Mouse (Mus musculus): ENCODE measurements around the gene Folr2. TPM values are rescaled to one million over a fixed set of nuclear protein-coding genes. Genes with fewer than 3 reads are reported as not detected.

The Folr2 gene
- polyA plus RNA-seq, 1 experiment from 2014 or later = 3.9 TPM

GRCm38 (mm10) chr7:101835457-101836109 is 21.4 kb downstream of the Folr2 start:
- WGBS = 50% methylated on average over 5 of the region's 5 CpGs
- Histone ChIP-seq H3K27me3 (replicated peaks; ENCODE audit: control insufficient read depth, insufficient read depth, low read length) (peaks cover 22% of the 10 kb centered on the region), H3K9me3 (ENCODE audit: control insufficient read depth, low read length) (no peaks in the 10 kb centered on the region), H3K27ac (ENCODE audit: low read depth, low read length) (no peak overlapping the region), H3K9ac (ENCODE audit: low read depth, low read length) (no peak overlapping the region; the same call in 1 of the 2 replicates), H3K36me3 (ENCODE audit: control insufficient read depth, insufficient read depth, low read length) (peaks cover 17% of the 10 kb centered on the region), H3K4me3 (ENCODE audit: low read depth, low read length) (peak overlapping the region; percentile 74), H3K4me2 (peak overlapping the region; percentile 91), H3K4me1 (replicated peaks; ENCODE audit: control insufficient read depth, insufficient read depth, low read length) (peaks cover 6% of the 10 kb centered on the region; the same call in 1 of the 2 replicates)
- no peak for DNase-seq (ENCODE audit: low spot score)
- no peak for ATAC-seq (replicated peaks; ENCODE audit: low FRiP score)

GRCm38 (mm10) chr7:101834903-101835302 is 22.1 kb downstream of the Folr2 start:
- Histone ChIP-seq H3K4me1 (replicated peaks; ENCODE audit: control insufficient read depth, insufficient read depth, low read length) (peaks cover 6% of the 10 kb centered on the region; the same call in 1 of the 2 replicates), H3K27ac (ENCODE audit: low read depth, low read length) (no peak overlapping the region), H3K9ac (ENCODE audit: low read depth, low read length) (no peak overlapping the region), H3K27me3 (replicated peaks; ENCODE audit: control insufficient read depth, insufficient read depth, low read length) (peaks cover 22% of the 10 kb centered on the region), H3K9me3 (ENCODE audit: control insufficient read depth, low read length) (no peaks in the 10 kb centered on the region), H3K36me3 (ENCODE audit: control insufficient read depth, insufficient read depth, low read length) (peaks cover 23% of the 10 kb centered on the region), H3K4me2 (peak overlapping the region; percentile 91; the same call in 1 of the 2 replicates), H3K4me3 (ENCODE audit: low read depth, low read length) (no peak overlapping the region)
- ATAC-seq (replicated peaks; ENCODE audit: low FRiP score) (no peak), DNase-seq (ENCODE audit: low spot score) (no peak)
- WGBS = 78% methylated on average over 3 of the region's 3 CpGs

- 76% methylated on average over 3 of the region's 3 CpGs for WGBS
- Histone ChIP-seq H3K36me3 (ENCODE audit: control insufficient read depth, insufficient read depth, low read length) (peaks cover 28% of the 10 kb centered on the region), H3K9ac (ENCODE audit: low read depth, low read length) (no peak overlapping the region), H3K4me3 (ENCODE audit: low read depth, low read length) (no peak overlapping the region), H3K9me3 (ENCODE audit: control insufficient read depth, low read length) (no peaks in the 10 kb centered on the region), H3K4me2 (no peak overlapping the region), H3K27ac (ENCODE audit: low read depth, low read length) (no peak overlapping the region), H3K4me1 (replicated peaks; ENCODE audit: control insufficient read depth, insufficient read depth, low read length) (peaks cover 6% of the 10 kb centered on the region; the same call in 1 of the 2 replicates), H3K27me3 (replicated peaks; ENCODE audit: control insufficient read depth, insufficient read depth, low read length) (peaks cover 22% of the 10 kb centered on the region)
- no peak for ATAC-seq (replicated peaks; ENCODE audit: low FRiP score)
- DNase-seq (ENCODE audit: low spot score) = no peak
Observed at GRCm38 (mm10) chr7:101833916-101834584, 22.9 kb downstream of the Folr2 start.

- Histone ChIP-seq H3K4me3 (ENCODE audit: low read depth, low read length) (no peak overlapping the region), H3K27me3 (replicated peaks; ENCODE audit: control insufficient read depth, insufficient read depth, low read length) (peaks cover 18% of the 10 kb centered on the region), H3K36me3 (ENCODE audit: control insufficient read depth, insufficient read depth, low read length) (peaks cover 28% of the 10 kb centered on the region), H3K9ac (ENCODE audit: low read depth, low read length) (no peak overlapping the region), H3K27ac (ENCODE audit: low read depth, low read length) (no peak overlapping the region), H3K9me3 (ENCODE audit: control insufficient read depth, low read length) (no peaks in the 10 kb centered on the region), H3K4me2 (no peak overlapping the region), H3K4me1 (replicated peaks; ENCODE audit: control insufficient read depth, insufficient read depth, low read length) (peaks cover 6% of the 10 kb centered on the region; the same call in 1 of the 2 replicates)
- no peak for DNase-seq (ENCODE audit: low spot score)
- no peak for ATAC-seq (replicated peaks; ENCODE audit: low FRiP score)
- 74% methylated on average over 5 of the region's 5 CpGs for WGBS
Observed at GRCm38 (mm10) chr7:101833352-101833751, 23.6 kb downstream of the Folr2 start.

- peaks cover 34% of the 10 kb centered on the region for H3K36me3 ChIP-seq (ENCODE audit: control insufficient read depth, insufficient read depth, low read length)
- H3K4me2 ChIP-seq = no peak overlapping the region
- DNase-seq (ENCODE audit: low spot score) (no peak), ATAC-seq (replicated peaks; ENCODE audit: low FRiP score) (no peak)
- 86% methylated on average over 4 of the region's 4 CpGs for WGBS
- H3K4me3 ChIP-seq (ENCODE audit: low read depth, low read length) = no peak overlapping the region
- H3K9me3 ChIP-seq (ENCODE audit: control insufficient read depth, low read length) = no peaks in the 10 kb centered on the region
- peaks cover 8% of the 10 kb centered on the region for H3K27me3 ChIP-seq (replicated peaks; ENCODE audit: control insufficient read depth, insufficient read depth, low read length)
- H3K4me1 ChIP-seq (replicated peaks; ENCODE audit: control insufficient read depth, insufficient read depth, low read length) = peaks cover 6% of the 10 kb centered on the region; the same call in 1 of the 2 replicates
- H3K27ac ChIP-seq (ENCODE audit: low read depth, low read length) = no peak overlapping the region
- H3K9ac ChIP-seq (ENCODE audit: low read depth, low read length) = no peak overlapping the region
Observed at GRCm38 (mm10) chr7:101832372-101832771, 24.6 kb downstream of the Folr2 start.

DNA sequence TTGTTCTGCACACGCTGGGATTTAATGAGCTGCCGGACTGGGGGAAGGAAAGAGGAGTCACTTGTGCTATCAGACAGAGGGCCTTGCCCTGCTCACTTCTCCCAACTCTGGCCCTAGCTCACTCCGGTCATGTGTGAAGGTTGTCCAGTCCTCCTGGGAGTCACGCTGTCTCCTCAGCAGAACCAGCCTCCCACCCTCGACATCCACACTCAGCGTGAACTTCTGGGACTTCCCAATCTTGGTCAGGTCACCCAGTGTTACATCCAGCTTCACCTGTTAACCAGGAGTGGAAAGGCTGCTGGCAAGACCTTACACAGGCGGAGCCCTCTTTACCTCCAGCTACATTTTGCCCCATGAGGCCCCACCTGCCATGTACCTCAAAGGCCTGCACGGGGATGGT is 25.6 kb downstream of the Folr2 start:
- peaks cover 39% of the 10 kb centered on the region for H3K36me3 ChIP-seq (ENCODE audit: control insufficient read depth, insufficient read depth, low read length)
- H3K9me3 ChIP-seq (ENCODE audit: control insufficient read depth, low read length) = no peaks in the 10 kb centered on the region
- H3K4me3 ChIP-seq (ENCODE audit: low read depth, low read length) = no peak overlapping the region
- ATAC-seq (replicated peaks; ENCODE audit: low FRiP score) (no peak), DNase-seq (ENCODE audit: low spot score) (no peak)
- peaks cover 6% of the 10 kb centered on the region; the same call in 1 of the 2 replicates for H3K4me1 ChIP-seq (replicated peaks; ENCODE audit: control insufficient read depth, insufficient read depth, low read length)
- H3K27ac ChIP-seq (ENCODE audit: low read depth, low read length) = no peak overlapping the region
- 87% methylated on average over 8 of the region's 8 CpGs for WGBS
- H3K9ac ChIP-seq (ENCODE audit: low read depth, low read length) = no peak overlapping the region
- peaks cover under 1% of the 10 kb centered on the region; the same call in 1 of the 2 replicates for H3K27me3 ChIP-seq (replicated peaks; ENCODE audit: control insufficient read depth, insufficient read depth, low read length)
- no peak overlapping the region for H3K4me2 ChIP-seq

DNA sequence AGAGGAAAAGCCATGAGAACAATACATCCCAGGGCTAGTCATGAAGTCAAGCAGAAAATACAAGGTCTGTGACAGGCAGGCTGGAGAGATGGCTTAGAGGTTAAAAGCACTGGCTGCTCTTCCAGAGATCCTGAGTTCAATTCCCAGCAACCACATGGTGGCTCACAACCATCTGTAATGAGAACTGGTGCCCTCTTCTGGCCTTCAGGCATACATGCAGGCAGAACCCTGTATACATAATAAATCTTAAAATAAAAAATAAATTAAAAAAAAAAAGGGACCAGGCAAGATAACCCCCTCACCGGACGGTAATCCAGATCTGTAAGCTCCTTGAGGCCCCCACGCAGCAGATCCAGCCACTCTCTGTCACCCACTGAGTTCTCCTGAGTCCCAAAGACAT is 26.6 kb downstream of the Folr2 start:
- Histone ChIP-seq H3K9ac (ENCODE audit: low read depth, low read length) (no peak overlapping the region), H3K27me3 (replicated peaks; ENCODE audit: control insufficient read depth, insufficient read depth, low read length) (no peaks in the 10 kb centered on the region), H3K4me2 (no peak overlapping the region), H3K36me3 (ENCODE audit: control insufficient read depth, insufficient read depth, low read length) (peaks cover 45% of the 10 kb centered on the region), H3K4me3 (ENCODE audit: low read depth, low read length) (no peak overlapping the region), H3K27ac (ENCODE audit: low read depth, low read length) (no peak overlapping the region), H3K9me3 (ENCODE audit: control insufficient read depth, low read length) (no peaks in the 10 kb centered on the region), H3K4me1 (replicated peaks; ENCODE audit: control insufficient read depth, insufficient read depth, low read length) (peaks cover 3% of the 10 kb centered on the region; the same call in 1 of the 2 replicates)
- 89% methylated on average over 3 of the region's 3 CpGs for WGBS
- ATAC-seq (replicated peaks; ENCODE audit: low FRiP score) = no peak
- no peak for DNase-seq (ENCODE audit: low spot score)

DNA sequence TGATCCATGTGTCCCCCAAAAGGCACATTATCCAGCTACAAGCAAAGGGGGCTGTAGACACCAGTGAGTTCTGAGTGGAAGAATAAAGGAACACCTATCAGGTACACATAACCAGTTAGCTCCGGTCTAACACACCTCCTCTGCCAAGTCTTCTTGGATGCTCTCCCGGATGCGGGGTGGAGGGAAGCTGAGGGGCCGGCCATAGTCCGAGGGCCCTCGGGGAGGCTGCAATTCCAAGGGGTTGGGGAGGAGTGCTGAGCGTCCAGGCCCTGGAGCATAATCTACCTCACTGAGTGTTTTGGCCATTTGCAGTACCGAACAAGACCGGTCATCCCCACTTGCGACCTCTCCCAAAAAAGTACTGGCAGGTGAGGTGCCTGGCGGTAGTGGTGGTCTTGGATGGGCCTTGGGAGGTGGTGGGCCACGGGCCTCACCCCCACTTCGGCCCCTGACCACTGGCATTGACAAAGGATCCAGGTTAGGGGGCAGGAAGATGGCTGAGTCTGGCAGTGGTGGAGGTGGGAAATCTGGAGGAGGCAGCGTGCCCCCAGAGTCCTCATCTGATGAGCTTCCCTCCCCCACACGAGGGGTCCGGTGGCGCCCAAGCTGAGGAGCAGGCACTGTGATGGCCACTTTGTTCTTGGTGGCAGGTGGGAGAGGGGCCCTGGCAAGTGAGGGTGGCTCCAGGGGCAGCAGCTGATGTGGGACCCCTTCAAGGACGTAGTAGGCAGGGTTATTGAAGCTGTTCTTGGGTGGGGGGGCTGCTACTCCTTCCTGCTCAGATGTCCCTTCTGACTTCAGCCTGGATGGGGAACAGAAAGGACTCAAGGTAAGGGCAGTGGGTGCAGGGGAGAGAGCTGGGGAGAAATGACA is 33.0 kb downstream of the Folr2 start:
- WGBS = 82% methylated on average over 18 of the region's 18 CpGs

More for the DNA sequence above, 33.0 kb downstream of the Folr2 start:
- Histone ChIP-seq H3K27ac (ENCODE audit: low read depth, low read length) (no peak overlapping the region), H3K27me3 (replicated peaks; ENCODE audit: control insufficient read depth, insufficient read depth, low read length) (peaks cover 52% of the 10 kb centered on the region), H3K36me3 (ENCODE audit: control insufficient read depth, insufficient read depth, low read length) (peaks cover 29% of the 10 kb centered on the region), H3K4me1 (replicated peaks; ENCODE audit: control insufficient read depth, insufficient read depth, low read length) (peaks cover 3% of the 10 kb centered on the region), H3K9ac (ENCODE audit: low read depth, low read length) (no peak overlapping the region), H3K9me3 (ENCODE audit: control insufficient read depth, low read length) (no peaks in the 10 kb centered on the region), H3K4me2 (no peak overlapping the region), H3K4me3 (ENCODE audit: low read depth, low read length) (no peak overlapping the region)
- no peak for ATAC-seq (replicated peaks; ENCODE audit: low FRiP score)
- DNase-seq (ENCODE audit: low spot score) = no peak

All from liver, embryonic 11.5 days (tissue).